Mouse (Mus musculus) frontal cortex, postnatal 14 days (tissue): Measurements from ENCODE around the gene Proca1.

Experiments used
- DNase-seq, 2 experiments: peaks; one replicate each; pipeline ENCODE4 v3.0.0; 2022; ENCODE audit warnings: low spot score in 2 of 2

Gene Proca1

GRCm38 (mm10) chr11:78166161-78166560, 27.0 kb upstream of the Proca1 start:
- no peak for DNase-seq

GRCm38 (mm10) chr11:78166640-78167039, 26.6 kb upstream of the Proca1 start:
- no peak for DNase-seq

- DNase-seq, result no peak
Measured at GRCm38 (mm10) chr11:78167257-78167959, 25.8 kb upstream of the Proca1 start.

- DNase-seq, result no peak
Measured at GRCm38 (mm10) chr11:78168541-78169468, 24.4 kb upstream of the Proca1 start.

GRCm38 (mm10) chr11:78170306-78170705, 22.9 kb upstream of the Proca1 start:
- DNase-seq, result no peak

- no peak for DNase-seq
Measured at GRCm38 (mm10) chr11:78171328-78171727, 21.9 kb upstream of the Proca1 start.

GRCm38 (mm10) chr11:78172034-78172747, 21.0 kb upstream of the Proca1 start:
- no peak for DNase-seq

GRCm38 (mm10) chr11:78172748-78173383, 20.3 kb upstream of the Proca1 start:
- no peak for DNase-seq

- DNase-seq, result no peak
Measured at GRCm38 (mm10) chr11:78174506-78174905, 18.7 kb upstream of the Proca1 start.

GRCm38 (mm10) chr11:78175771-78176401, 17.3 kb upstream of the Proca1 start:
- no peak for DNase-seq

- peak; percentile 72 to 79 for DNase-seq
Measured at GRCm38 (mm10) chr11:78176402-78176862, 16.8 kb upstream of the Proca1 start, which contains the start of the genes Nek8 and Tlcd1. Gene Nek8 (minus strand): TSS chr11:78176675. Gene Tlcd1 (plus strand): TSS chr11:78176711.

- DNase-seq, result no peak
Measured at GRCm38 (mm10) chr11:78176905-78177331, 16.3 kb upstream of the Proca1 start.

- no peak for DNase-seq
Measured at GRCm38 (mm10) chr11:78177437-78177836, 15.8 kb upstream of the Proca1 start.

GRCm38 (mm10) chr11:78177903-78178858, 15.0 kb upstream of the Proca1 start:
- peak; percentile 90 to 95 for DNase-seq

GRCm38 (mm10) chr11:78178859-78179437, 14.2 kb upstream of the Proca1 start:
- peak in 1 of 2 experiments; percentile 45 for DNase-seq

- no peak for DNase-seq
Measured at GRCm38 (mm10) chr11:78179438-78179999, 13.7 kb upstream of the Proca1 start.

GRCm38 (mm10) chr11:78180081-78180761, 13.0 kb upstream of the Proca1 start:
- DNase-seq, result no peak

- DNase-seq, result no peak
Measured at GRCm38 (mm10) chr11:78181830-78182357, 11.3 kb upstream of the Proca1 start.
